Comparison of ENCODE assay signal across 19 mouse cellular contexts in the genomic region with DNA sequence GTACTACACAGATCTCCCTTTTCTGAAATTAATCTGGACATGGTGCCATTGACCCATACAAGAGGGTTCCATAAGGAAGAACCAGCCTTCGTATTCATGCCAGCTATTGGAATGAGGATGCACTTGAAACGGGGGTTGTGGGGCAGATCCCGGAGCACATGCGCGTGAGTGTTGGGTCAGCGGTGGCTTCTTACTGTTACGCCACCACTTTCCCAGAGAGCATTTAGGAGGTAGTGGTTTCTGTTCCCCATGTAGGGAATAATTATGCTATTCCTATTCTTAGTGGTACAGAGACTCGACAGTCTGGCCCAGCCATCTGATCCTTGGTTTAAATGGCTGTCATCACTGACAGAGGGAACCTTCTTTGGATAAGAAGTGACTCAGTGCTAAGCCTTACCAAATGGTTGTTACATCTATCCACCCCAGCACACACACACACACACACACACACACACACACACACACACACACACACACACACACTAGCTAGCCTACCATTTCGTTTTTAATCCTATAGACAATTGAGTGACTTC.
"Had no signal": no experiment of that assay in that cellular context is flagged by ENCODE, and none has a peak within 500 bp of the region (broad histone marks: within the 10 kb centered on the region; RNA-seq: fewer than 3 reads in every experiment).

No protein-coding gene starts in this region.

- H3K4me1 ChIP-seq: liver, embryonic 13.5 days; megakaryocyte, embryonic 14.5 days; midbrain, embryonic 10.5 days had no signal

- H3K27me3 ChIP-seq: liver, embryonic 13.5 days had no signal

- H3K9me3 ChIP-seq: liver, embryonic 13.5 days; midbrain, embryonic 10.5 days had no signal

- H3K9ac ChIP-seq: liver, embryonic 13.5 days had no signal

- H3K4me2 ChIP-seq: liver, embryonic 13.5 days had no signal

- DNase-seq: kidney, adult 9 months; kidney, postnatal 14 days; kidney, postnatal 4 days; layer of hippocampus, postnatal 36 days; liver, embryonic 13.5 days; lung, adult 2 months; lung, postnatal 14 days; lung, postnatal 4 days; midbrain, embryonic 14.5 days; right cerebral cortex, adult 18-20 months; right cerebral cortex, postnatal 14 days; right cerebral cortex, postnatal 4 days; thymus, adult 2 months; thymus, postnatal 14 days; thymus, postnatal 4 days had no signal

- H3K4me3 ChIP-seq: left cerebral cortex, adult 2 months; liver, embryonic 13.5 days; megakaryocyte, embryonic 14.5 days; midbrain, embryonic 10.5 days had no signal

- H3K36me3 ChIP-seq: liver, embryonic 13.5 days; midbrain, embryonic 10.5 days had no signal

- H3K27ac ChIP-seq: left cerebral cortex, adult 2 months; liver, embryonic 13.5 days; midbrain, embryonic 10.5 days; stomach, postnatal 0 days had no signal
